Mouse (Mus musculus): ENCODE measurements at regions not wholly inside any gene's neighbourhood (a gene's known extent, or its start where the extent isn't known, plus 50 kb on each side); places are given as distances from the start of the nearest gene placed in this dataset.
A peak's percentile ranks its signal among the peaks of the same experiment; 100 is the strongest.
"Not testable (repeated sequence)": the region's sequence is repeated elsewhere in the genome, so short reads cannot be mapped to it uniquely, and the experiment has no call there.

GRCm38 (mm10) chr3:7811301-7811700 lies 1191.1 kb upstream of the 1700008P02Rik start:
- DNase-seq, result not testable (repeated sequence)

GRCm38 (mm10) chr3:7805121-7805520 lies 1184.9 kb upstream of the 1700008P02Rik start:
- not testable (repeated sequence) for DNase-seq

GRCm38 (mm10) chr3:7804209-7804608 lies 1184.0 kb upstream of the 1700008P02Rik start:
- no peak for DNase-seq

GRCm38 (mm10) chr3:7799486-7799885 lies 1179.2 kb upstream of the 1700008P02Rik start:
- no peak for DNase-seq

GRCm38 (mm10) chr3:7787665-7788064 lies 1167.4 kb upstream of the 1700008P02Rik start:
- no peak for DNase-seq

GRCm38 (mm10) chr3:7785096-7785495 lies 1164.9 kb upstream of the 1700008P02Rik start:
- no peak for DNase-seq

GRCm38 (mm10) chr3:7755445-7755844 lies 1135.2 kb upstream of the 1700008P02Rik start:
- peak; percentile 40 for DNase-seq

- no peak for DNase-seq
These were observed 1093.5 kb upstream of the 1700008P02Rik start for GRCm38 (mm10) chr3:7713741-7714140.

GRCm38 (mm10) chr3:7713130-7713529 lies 1092.9 kb upstream of the 1700008P02Rik start:
- no peak for DNase-seq

GRCm38 (mm10) chr3:7712466-7712865 lies 1092.2 kb upstream of the 1700008P02Rik start:
- DNase-seq, result no peak

GRCm38 (mm10) chr3:7708609-7709008 lies 1088.4 kb upstream of the 1700008P02Rik start:
- DNase-seq, result no peak

GRCm38 (mm10) chr3:7683536-7683935 lies 1063.3 kb upstream of the 1700008P02Rik start:
- DNase-seq, result no peak

GRCm38 (mm10) chr3:7682816-7683215 lies 1062.6 kb upstream of the 1700008P02Rik start:
- DNase-seq, result not testable (repeated sequence)

- no peak for DNase-seq
These were observed 1062.1 kb upstream of the 1700008P02Rik start for GRCm38 (mm10) chr3:7682311-7682710.

- no peak for DNase-seq
These were observed 1049.7 kb upstream of the 1700008P02Rik start for GRCm38 (mm10) chr3:7669956-7670355.

- not testable (repeated sequence) for DNase-seq
These were observed 1047.6 kb upstream of the 1700008P02Rik start for GRCm38 (mm10) chr3:7667851-7668250.

- not testable (repeated sequence) for DNase-seq
These were observed 1046.3 kb upstream of the 1700008P02Rik start for GRCm38 (mm10) chr3:7666391-7667142.

Measured in heart, postnatal 4 days (tissue).